Mouse (Mus musculus) liver, embryonic 14.5 days (tissue): ENCODE measurements at regions not wholly inside any gene's neighbourhood (a gene's known extent, or its start where the extent isn't known, plus 50 kb on each side); places are given as distances from the start of the nearest gene placed in this dataset.

Experiments used
- CTCF ChIP-seq: IDR thresholded peaks from 2 replicates; pipeline ENCODE4 v1.5.1; 2016; ENCODE audit warnings: antibody characterized with exemption, low read depth, control low read depth
- EP300 ChIP-seq: IDR thresholded peaks from 2 replicates; pipeline ENCODE4 v1.6.1; 2016; ENCODE audit warnings: antibody characterized with exemption, low read depth

- TF ChIP-seq CTCF: no peak
- no peak for TF ChIP-seq EP300
These were observed 51.2 kb upstream of the Pja1 start for GRCm38 (mm10) chrX:99522289-99522688.
